Mouse (Mus musculus) lung, adult 2 months (tissue): Measurements from ENCODE around the gene Dusp11.

Experiments used
- CTCF ChIP-seq: fragments of 200-500 bp; IDR thresholded peaks from 2 replicates; pipeline ENCODE4 v1.5.1; 2011; ENCODE audit warnings: mild to moderate bottlenecking, low read length, control low read depth; ENCODE audit not compliant: insufficient read depth
- POLR2A ChIP-seq: fragments of 200-500 bp; IDR thresholded peaks from 2 replicates; pipeline ENCODE4 v1.6.1; 2011; ENCODE audit warnings: low read depth, mild to moderate bottlenecking, control low read depth, low read length, borderline replicate concordance; ENCODE audit errors: extremely low read depth

DNA sequence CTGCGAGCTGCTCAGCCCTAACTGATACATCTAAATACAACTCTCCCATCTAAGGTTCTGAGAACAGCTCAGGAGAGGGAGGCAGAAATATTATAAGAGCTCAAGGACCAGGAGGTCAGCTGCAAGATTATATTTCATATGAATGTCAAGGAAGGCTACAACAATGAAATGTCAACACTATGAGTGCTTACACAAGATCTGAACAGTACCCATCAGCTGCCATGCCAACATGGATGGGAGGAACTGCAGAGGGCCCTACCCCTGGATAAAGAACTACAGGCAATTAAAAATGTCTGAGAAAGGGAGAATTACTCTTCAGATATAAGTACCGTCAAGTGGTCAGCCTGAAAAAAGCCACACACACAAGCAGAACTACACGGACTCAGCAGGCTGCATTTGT lies 3.9 kb downstream of the Dusp11 start:
- TF ChIP-seq CTCF (no peak), POLR2A (no peak)
